Mouse (Mus musculus) left cerebral cortex, adult 6 months (tissue): Measurements from ENCODE around the gene 1700088E04Rik. TPM values are rescaled to one million over a fixed set of nuclear protein-coding genes. Genes with fewer than 3 reads are reported as not detected.

Experiments used
- long read RNA-seq, 2 experiments: library from polyadenylated mRNA; unstranded; transcript quantifications; one replicate each; pipeline ENCODE4 v2.0.0; 2019 to 2020
- polyA plus RNA-seq: library from polyadenylated mRNA; unstranded; fragments of <200 nt; fragmentation: Nextera tagmentation; gene quantifications from 2 replicates; pipeline ENCODE4 v1.2.3, GENCODE M21; 2021

1700088E04Rik gene
- polyA plus RNA-seq = 16.3 and 16.6 TPM in 2 replicates
- long read RNA-seq, experiment 1, partial matches to known transcripts = 0 of 9 reads
- long read RNA-seq, experiment 1, other reads (novel, unspliced or antisense) = 2 of 9 reads
- long read RNA-seq, experiment 2, transcript 1700088E04Rik-211 (6 exons, 691 nt) = major isoform, 7 of 17 reads
- long read RNA-seq, experiment 2, partial matches to known transcripts = 1 of 17 reads
- long read RNA-seq, experiment 2, other reads (novel, unspliced or antisense) = 6 of 17 reads

DNA sequence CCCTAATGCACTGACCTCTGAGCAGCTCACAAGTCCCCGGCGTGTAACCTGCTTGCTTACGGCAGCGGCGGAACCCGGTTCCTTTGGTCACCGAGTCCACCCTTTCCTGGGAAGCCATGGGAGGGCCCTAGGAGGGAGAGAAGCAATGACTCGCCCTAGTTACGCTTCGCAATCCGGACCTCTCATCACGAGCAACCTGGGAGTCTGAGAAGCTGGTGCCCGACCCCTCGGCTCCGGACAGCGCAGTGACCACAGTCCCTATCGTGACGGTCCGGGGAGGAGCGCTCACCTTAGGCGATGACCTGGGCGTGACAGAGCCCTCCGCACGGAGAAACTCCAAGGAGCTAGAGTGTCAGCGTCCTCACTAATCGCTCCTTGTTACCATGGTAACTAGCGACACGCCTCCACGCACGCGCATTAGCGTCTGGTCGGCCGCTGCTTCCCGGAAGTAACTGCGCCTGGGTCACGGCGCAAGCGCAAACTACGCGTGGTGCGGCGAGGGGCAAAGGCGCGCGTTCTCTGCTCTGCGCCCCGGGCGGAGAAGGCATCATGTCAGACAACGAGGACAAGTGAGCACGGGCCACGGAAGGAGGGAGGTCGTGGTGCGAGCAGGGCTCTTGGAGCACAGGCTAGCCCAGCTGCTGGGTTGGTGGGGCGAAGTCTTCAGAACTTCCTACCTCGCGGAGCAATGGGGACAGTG, at the start of gene 1700088E04Rik, which contains the start of gene Polr2f:
1700088E04Rik (minus strand) TSS at position 388 of the 700 bp plus-strand sequence.
Polr2f (plus strand) TSS at position 144 of the 700 bp plus-strand sequence.

GRCm38 (mm10) chr15:79165140-79165539, 24.1 kb upstream of the 1700088E04Rik start, which contains the start of gene Sox10:
Gene Sox10 (minus strand): TSS chr15:79165240.

GRCm38 (mm10) chr15:79108421-79109320, 32.4 kb downstream of the 1700088E04Rik start, which contains the start of gene Micall1:
Gene Micall1 (plus strand): TSS chr15:79108898.

Other genes with a start within 250 kb of the 1700088E04Rik start
- gene Gm49510, start 241.6 kb downstream of the 1700088E04Rik start, polyA plus RNA-seq = 0.13 and 0.29 TPM in 2 replicates
- 3.0 and 5.8 TPM in 2 replicates for gene Sh3bp1, start 241.5 kb downstream of the 1700088E04Rik start, polyA plus RNA-seq
- gene Pdxp, start 227.3 kb downstream of the 1700088E04Rik start, polyA plus RNA-seq = 65.2 and 218 TPM in 2 replicates
- 87.8 and 99.7 TPM in 2 replicates for gene Lgals1, start 214.5 kb downstream of the 1700088E04Rik start, polyA plus RNA-seq
- gene Nol12, start 206.3 kb downstream of the 1700088E04Rik start, polyA plus RNA-seq = 51.6 and 60.7 TPM in 2 replicates
- 3.9 and 5.3 TPM in 2 replicates for gene Triobp, start 193.5 kb downstream of the 1700088E04Rik start, polyA plus RNA-seq
- 61.5 and 63.8 TPM in 2 replicates for gene H1f0, start 112.8 kb downstream of the 1700088E04Rik start, polyA plus RNA-seq
- gene Galr3, start 99.4 kb downstream of the 1700088E04Rik start, polyA plus RNA-seq = 0.16 and 0.34 TPM in 2 replicates
- 22.1 and 28.1 TPM in 2 replicates for gene Ankrd54, start 78.4 kb downstream of the 1700088E04Rik start, polyA plus RNA-seq
- gene Eif3l, start 66.1 kb downstream of the 1700088E04Rik start, polyA plus RNA-seq = 90.8 and 101 TPM in 2 replicates
- gene Micall1, start 32.4 kb downstream of the 1700088E04Rik start, polyA plus RNA-seq = 2.9 and 6.4 TPM in 2 replicates
- 149 and 159 TPM in 2 replicates for gene Polr2f, start 244 bp downstream of the 1700088E04Rik start, polyA plus RNA-seq
- gene Sox10, start 24.0 kb upstream of the 1700088E04Rik start, polyA plus RNA-seq = 6.5 and 34.2 TPM in 2 replicates
- 19.2 and 25.6 TPM in 2 replicates for gene Pick1, start 87.9 kb upstream of the 1700088E04Rik start, polyA plus RNA-seq
- 0.15 and 0.39 TPM in 2 replicates for gene Gm49486, start 88.1 kb upstream of the 1700088E04Rik start, polyA plus RNA-seq
- gene Slc16a8, start 113.5 kb upstream of the 1700088E04Rik start, polyA plus RNA-seq = 0.30 TPM in 1 of 2 replicates, not detected in the other
- gene Baiap2l2, start 144.3 kb upstream of the 1700088E04Rik start, polyA plus RNA-seq = 2.3 and 6.7 TPM in 2 replicates
- 9.1 and 12.3 TPM in 2 replicates for gene Pla2g6, start 187.1 kb upstream of the 1700088E04Rik start, polyA plus RNA-seq
- gene Maff, start 205.4 kb upstream of the 1700088E04Rik start, polyA plus RNA-seq = 0.22 and 0.24 TPM in 2 replicates